Mouse (Mus musculus): Measurements from ENCODE around the gene Cap1.

The Cap1 gene

DNA sequence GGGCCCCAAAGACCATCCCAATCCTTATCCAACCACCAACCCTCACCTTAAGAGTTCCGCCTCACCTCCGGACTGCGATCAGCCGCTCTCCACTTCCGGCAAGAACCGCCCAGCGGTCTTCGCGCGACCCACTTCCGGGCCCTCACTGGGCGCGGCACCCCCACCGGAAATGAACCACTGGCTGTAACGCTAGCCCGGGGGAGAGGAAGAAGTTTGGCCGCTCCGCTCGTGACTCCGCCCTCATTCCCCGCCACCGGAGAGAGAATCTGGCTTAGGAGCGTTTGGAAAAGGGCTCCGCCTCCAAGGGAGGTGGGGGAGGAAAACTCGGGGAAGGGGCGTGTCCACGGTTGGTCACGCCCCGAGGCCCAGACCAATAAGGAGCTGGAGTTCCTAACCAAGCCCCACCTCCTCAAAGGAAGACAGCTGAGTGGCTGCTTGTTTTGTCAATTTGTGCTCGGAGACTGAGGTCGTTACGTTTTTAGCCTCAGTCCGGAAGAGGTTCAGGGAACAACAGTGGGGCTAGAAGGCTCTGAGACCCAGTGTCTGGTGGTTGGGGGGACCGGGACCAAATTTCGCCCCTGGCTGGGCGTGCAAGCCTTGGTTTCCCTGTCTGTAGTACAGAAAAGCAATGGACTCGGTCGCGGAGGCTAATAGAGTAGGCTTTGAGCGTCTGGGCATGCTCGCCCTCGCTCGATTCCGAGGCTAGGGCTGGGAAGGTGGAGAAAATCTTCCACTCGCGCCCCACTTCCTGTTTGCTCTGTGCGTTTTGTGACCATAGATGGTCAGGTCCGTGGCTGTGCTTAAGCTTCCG is at the start of gene Cap1:
Gene Cap1 (minus strand): TSS at position 289 of the 811 bp plus-strand sequence.
- peak; percentile 99 for DNase-seq (ENCODE audit: low read depth)

DNA sequence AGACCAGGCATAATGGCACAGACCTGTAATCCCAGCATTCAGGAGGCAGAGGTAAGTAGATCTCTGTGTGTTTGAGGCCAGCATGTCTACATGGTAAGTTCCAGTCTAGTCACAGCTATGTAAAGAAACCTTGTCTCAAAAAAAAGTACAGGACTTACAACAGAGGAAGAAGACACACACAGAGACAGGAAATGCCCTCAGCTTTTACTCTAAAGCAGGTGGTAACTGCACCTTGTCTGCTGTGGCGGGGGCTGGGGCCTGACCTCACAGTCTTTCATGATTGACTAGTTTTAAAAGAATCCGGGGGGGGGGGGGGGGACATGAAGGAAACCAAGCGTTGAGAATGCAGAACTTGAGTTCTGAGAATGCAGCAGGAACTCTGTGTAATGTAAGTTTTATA is 48.0 kb upstream of the Cap1 start:
- DNase-seq (ENCODE audit: low read depth), result no peak

GRCm38 (mm10) chr4:122933051-122933591 is 47.3 kb upstream of the Cap1 start:
- DNase-seq (ENCODE audit: low read depth), result no peak

DNA sequence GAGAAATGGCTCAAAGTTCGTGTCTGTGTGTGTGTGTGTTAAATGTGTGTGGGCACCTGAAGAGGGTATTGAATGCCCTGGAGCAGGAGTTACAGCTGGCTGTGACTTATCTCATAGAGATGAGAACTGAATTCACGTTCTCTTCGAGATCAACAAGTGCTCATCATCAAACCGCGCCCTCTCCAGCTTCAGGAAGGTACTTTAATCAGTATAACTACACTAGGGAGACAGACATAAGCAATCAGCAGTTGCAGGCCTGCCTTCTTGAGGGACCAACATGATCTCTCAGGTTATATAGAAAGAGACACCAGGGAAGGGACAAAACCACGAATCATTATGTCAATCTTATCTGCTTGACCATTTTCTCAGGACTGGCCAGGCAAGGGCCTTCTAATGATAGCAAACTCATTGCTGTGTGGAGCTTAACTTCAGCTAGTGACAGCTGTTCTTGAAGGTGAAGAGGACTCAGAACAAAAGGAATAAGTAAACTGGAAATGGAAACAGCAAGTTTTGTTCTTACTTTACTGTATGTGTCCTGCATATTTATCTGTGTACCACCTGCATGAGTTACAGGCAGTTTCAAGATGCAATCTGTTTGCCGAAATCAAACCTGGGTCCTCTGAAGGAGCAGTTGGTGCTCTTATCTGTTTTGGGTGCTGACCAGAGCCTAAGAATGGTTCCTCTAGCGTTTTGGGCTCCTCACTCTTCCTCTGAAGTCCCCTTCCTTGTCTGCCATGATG is 46.6 kb upstream of the Cap1 start:
- DNase-seq (ENCODE audit: low read depth), result no peak

GRCm38 (mm10) chr4:122930939-122931590 is 45.2 kb upstream of the Cap1 start:
- DNase-seq (ENCODE audit: low read depth), result no peak

GRCm38 (mm10) chr4:122923392-122924344 is 37.8 kb upstream of the Cap1 start:
- no peak for DNase-seq (ENCODE audit: low read depth)

GRCm38 (mm10) chr4:122922841-122923240 is 37.0 kb upstream of the Cap1 start:
- DNase-seq (ENCODE audit: low read depth), result no peak

GRCm38 (mm10) chr4:122915985-122916384 is 30.1 kb upstream of the Cap1 start:
- no peak for DNase-seq (ENCODE audit: low read depth)

- DNase-seq (ENCODE audit: low read depth), result no peak
Measured at GRCm38 (mm10) chr4:122914186-122914585, 28.3 kb upstream of the Cap1 start.

GRCm38 (mm10) chr4:122912613-122913012 is 26.8 kb upstream of the Cap1 start:
- DNase-seq (ENCODE audit: low read depth), result no peak

DNA sequence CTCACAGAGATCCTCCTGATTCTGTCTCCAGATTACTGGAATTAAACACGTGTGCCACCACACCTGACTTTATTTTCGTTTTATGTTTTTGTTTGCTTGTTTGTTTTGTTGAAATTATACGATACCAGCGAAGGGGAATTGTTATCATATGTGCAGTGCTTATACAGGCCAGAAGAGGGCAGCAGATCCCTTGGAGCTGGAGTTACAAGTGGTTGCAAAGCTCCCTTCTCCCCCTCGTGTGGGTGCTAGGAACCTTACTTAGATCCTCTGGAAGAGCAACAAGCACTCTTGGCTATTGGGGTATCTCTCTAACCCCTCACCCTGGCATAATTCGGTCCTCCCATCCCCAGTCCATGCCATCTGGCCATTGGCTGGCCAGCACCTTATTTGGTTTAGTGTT is 24.7 kb upstream of the Cap1 start:
- no peak for DNase-seq (ENCODE audit: low read depth)

DNA sequence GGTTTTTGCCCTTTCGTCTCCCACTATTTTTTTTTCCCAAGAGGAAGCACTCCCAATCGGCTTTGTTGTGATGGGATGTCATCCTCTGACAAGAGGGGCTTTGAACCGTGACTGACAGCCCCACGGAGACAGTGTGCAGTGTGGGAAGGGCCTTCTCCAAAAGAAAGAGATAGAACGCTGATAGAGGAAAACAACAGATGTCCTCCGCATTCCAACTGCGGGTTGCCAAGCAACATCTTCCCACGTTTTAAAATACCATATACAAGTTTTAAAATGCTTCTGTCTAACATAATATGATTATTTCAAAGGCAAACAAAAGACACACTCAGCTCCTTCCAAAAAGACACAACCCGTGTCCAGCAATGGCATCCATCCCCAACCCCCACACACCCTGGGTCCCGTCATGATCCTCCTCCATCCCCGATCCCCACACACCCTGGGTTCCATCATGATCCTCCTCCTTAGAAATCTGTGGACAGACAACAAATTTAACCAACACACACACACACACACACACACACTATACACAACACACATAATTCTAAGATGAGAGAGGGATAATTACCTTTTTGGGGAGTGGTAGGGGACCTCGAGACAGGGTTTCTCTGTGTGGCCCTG is 23.8 kb upstream of the Cap1 start:
- no peak for DNase-seq (ENCODE audit: low read depth)

- no peak for DNase-seq (ENCODE audit: low read depth)
Measured at GRCm38 (mm10) chr4:122905359-122905758, 19.5 kb upstream of the Cap1 start.

DNA sequence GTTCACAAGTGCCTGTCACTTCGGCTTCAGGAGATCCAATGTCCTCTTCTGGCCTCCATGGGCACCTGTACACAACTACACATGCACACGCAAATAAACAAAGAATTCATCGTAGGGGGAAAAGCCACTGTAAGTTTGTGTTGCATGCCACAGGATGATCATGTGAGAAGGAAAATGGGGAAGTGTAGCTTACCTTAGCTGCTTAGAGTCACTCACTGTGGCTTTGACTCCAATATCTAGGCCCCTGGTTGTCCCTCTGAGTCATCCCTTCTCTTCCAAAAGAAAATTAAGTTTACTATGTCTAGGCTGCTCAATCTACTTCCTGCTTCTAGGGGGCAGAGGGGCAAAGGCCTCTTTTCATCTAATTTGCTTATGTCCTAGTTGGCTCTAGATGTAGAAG is 17.9 kb upstream of the Cap1 start:
- DNase-seq (ENCODE audit: low read depth), result no peak

DNA sequence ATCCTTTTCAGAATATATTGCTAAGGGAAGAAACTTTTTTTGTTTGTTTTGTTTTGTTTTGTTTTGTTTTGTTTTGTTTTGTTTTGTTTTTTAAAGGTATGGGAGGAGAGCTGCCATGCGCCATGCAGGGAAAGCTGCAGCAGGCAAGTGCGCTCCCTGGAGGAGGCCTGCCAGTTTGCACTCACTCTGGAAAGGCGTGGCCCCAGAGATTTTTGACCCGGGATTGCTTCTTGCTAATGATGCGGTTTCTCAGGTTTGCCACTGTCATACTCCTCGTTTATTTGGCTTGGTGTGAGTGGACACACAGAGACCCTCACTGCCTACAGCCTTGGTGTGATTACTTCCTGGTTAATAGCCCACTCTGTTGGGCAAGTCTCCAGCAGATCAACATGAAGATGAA is 16.3 kb upstream of the Cap1 start:
- no peak for DNase-seq (ENCODE audit: low read depth)

- no peak for DNase-seq (ENCODE audit: low read depth)
Measured at GRCm38 (mm10) chr4:122898313-122898712, 12.5 kb upstream of the Cap1 start.

DNA sequence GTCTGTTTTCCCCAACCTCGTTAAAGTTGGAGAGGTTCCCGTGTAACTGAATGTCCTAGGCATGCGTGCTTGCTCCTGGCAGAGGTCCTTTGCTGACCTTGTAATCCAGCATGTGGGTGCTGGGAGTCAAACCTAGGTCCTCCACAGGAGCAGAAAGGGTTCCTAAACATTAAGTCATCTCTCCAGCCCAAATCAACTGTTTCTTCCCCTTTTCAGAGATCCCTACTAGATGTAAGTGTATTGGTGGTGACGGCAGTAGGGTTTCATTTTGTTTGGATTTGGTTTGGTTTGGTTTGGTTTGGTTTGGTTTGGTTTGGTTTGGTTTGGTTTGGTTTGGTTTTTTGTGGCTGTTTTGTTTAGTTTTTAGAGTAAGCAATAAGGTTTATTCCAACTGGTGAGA is 11.9 kb upstream of the Cap1 start:
- no peak for DNase-seq (ENCODE audit: low read depth)

- no peak for DNase-seq (ENCODE audit: low read depth)
Measured at GRCm38 (mm10) chr4:122892157-122892556, 6.3 kb upstream of the Cap1 start.

DNA sequence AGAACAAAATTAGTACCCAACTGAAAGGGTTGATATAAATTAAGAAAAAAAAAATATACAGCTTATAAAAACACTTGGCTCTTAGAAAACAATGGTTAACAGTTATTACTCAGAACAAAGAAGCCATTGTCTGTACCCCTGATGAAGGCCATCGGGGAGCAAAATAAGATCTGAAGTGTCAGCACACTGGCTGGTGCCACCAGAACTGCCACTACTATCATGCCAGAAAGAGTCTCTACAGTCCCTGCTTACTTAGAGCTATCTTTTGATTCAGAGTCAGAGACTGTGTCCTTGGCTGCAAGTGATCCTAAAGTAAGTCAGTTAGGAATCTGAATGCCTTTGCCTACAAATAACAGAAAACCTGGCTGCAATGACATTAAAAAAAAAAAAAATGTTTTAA is 5.7 kb upstream of the Cap1 start:
- DNase-seq (ENCODE audit: low read depth), result no peak

DNA sequence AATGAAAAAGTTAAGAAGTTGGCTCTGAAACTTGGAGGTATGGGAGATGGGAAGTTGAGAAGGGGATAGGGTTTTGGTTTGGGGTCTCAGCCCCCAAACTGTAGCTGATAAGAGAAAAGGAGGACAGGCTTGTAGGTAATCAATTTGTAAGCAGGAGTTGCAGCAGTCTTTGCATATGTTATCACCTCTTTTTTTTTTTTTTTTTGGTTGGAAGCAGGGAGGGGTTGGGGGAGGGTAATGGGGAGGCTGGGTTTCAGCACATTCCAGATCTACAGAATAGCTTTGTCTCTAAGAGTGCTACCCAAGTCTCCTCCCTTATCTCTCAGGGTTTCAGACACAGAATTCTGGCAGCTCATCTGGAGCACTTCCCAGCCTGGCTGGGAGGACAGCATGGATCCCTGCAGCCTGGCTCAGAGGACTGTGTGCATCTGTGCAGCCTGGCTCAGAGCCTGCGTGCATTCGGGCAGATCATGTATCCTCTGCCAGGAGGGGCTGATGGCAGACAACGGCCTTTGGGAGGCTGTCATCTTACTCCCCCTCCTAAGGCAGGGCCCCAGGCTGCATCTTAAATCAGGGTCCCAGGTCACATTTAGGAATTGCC is 5.1 kb upstream of the Cap1 start:
- DNase-seq (ENCODE audit: low read depth), result no peak

DNA sequence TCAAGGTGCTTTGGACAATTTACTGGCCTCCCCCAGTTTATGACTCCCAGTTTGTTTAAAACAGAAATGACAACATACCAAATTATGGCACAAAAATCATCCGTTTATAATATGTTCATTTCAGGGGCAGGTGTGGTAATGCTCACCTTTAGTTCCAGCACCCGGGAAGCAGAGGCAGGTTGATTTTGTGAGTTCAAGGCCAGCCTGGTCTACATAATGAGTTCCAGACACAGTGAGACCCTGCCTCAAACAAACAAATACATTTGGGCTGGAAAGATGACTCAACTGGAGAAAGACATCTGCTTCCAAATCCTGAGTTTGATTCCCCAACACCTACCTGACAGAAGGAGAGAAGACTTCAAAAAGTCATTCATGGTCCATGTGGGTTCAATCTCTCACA is 1.5 kb upstream of the Cap1 start:
- no peak for DNase-seq (ENCODE audit: low read depth)
